Comparison of ENCODE assay signal across 8 mouse cellular contexts in the genomic region with DNA sequence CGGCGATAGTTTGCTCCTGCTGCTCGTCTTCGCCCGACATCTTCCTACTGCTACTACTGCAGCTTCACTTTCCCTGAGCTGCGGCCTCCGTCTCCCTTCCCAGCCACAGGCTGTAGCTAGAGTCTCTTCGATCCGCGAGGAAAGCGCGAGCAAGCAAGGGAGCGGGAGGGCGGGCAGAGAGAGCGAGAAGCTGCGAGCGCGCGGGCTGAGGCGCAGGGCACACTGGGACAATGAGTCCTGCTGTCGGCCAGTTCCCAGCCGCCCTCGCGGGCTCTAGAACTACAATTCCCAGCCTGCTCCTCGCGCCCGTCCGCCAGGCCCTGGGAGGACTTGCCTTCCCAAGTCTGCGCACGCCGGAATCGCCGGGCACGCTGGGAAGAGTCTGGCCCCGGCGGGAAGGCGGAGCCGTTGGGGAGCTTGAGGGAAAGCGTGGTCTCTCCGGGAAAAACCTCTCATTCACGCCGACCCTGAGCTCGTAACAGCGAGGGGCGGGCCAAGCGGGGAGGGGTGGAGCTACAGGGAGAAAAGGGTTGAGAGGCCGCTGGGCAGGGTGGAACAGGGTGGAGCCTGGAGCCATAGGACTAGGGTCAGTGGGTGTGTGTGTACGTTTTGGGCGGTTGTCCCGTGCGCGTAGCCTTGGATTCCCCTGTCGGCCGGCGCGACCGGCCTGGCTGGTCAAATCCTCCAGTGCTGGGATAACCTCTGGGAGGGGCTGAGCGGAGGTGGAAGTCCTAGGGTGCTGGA. TPM values are rescaled to one million over a fixed set of nuclear protein-coding genes. Genes with fewer than 3 reads are reported as not detected.
A peak's percentile ranks its signal among the peaks of the same experiment; 100 is the strongest.
DNase-seq lines count a peak whose midpoint lies in the region; ATAC-seq and TF ChIP-seq lines count a peak whose summit lies in the region.

Pa2g4 (minus strand) TSS at position 200 of the 744 bp plus-strand sequence.

- no peaks in the 10 kb centered on the region for H3K27me3 ChIP-seq in embryonic facial prominence, embryonic 15.5 days
- H3K27me3 ChIP-seq in kidney, embryonic 14.5 days (ENCODE audit: control insufficient read depth, insufficient read depth, low read length), result no peaks in the 10 kb centered on the region
- no peaks in the 10 kb centered on the region for H3K27me3 ChIP-seq in limb, embryonic 15.5 days

- H3K4me3 ChIP-seq in bone marrow, adult 2 months (replicated peaks; ENCODE audit: control insufficient read depth, low read depth, low read length), result peak within 1 kb of the TSS; percentile 96
- H3K4me3 ChIP-seq in embryonic facial prominence, embryonic 15.5 days (replicated peaks), result peak within 1 kb of the TSS; percentile 77
- H3K4me3 ChIP-seq in kidney, embryonic 14.5 days (ENCODE audit: low read length), result peak within 1 kb of the TSS; percentile 74
- H3K4me3 ChIP-seq in limb, embryonic 15.5 days, result peak within 1 kb of the TSS; percentile 83

- peak; percentile 66; the same call in 1 of the 2 replicates for TF ChIP-seq POLR2A in bone marrow, adult 2 months (IDR thresholded peaks at IDR 0.05; ENCODE audit: borderline replicate concordance, control insufficient read depth, low read depth, low read length)

- H3K9ac ChIP-seq in embryonic facial prominence, embryonic 15.5 days, result peak within 1 kb of the TSS; percentile 94
- H3K9ac ChIP-seq in kidney, embryonic 14.5 days (ENCODE audit: low read depth, low read length), result peak within 1 kb of the TSS; percentile 92
- peak within 1 kb of the TSS; percentile 93 for H3K9ac ChIP-seq in limb, embryonic 15.5 days

- peak within 1 kb of the TSS; percentile 91 for H3K27ac ChIP-seq in bone marrow, adult 2 months (ENCODE audit: control insufficient read depth, insufficient read depth, low read depth, low read length, poor library complexity)
- H3K27ac ChIP-seq in embryonic facial prominence, embryonic 15.5 days (replicated peaks), result peak within 1 kb of the TSS; percentile 95
- H3K27ac ChIP-seq in kidney, embryonic 14.5 days (ENCODE audit: low read depth, low read length), result peak within 1 kb of the TSS; percentile 92
- H3K27ac ChIP-seq in limb, embryonic 15.5 days, result peak within 1 kb of the TSS; percentile 87

- peaks cover 21% of the 10 kb centered on the region for H3K36me3 ChIP-seq in embryonic facial prominence, embryonic 15.5 days
- H3K36me3 ChIP-seq in kidney, embryonic 14.5 days (ENCODE audit: control insufficient read depth, insufficient read depth, low read length), result peaks cover 27% of the 10 kb centered on the region
- peaks cover 24% of the 10 kb centered on the region for H3K36me3 ChIP-seq in limb, embryonic 15.5 days

- H3K4me2 ChIP-seq in embryonic facial prominence, embryonic 15.5 days (replicated peaks), result peak within 1 kb of the TSS; percentile 76
- peak within 1 kb of the TSS; percentile 64 for H3K4me2 ChIP-seq in kidney, embryonic 14.5 days (replicated peaks; ENCODE audit: low read depth, low read length)
- H3K4me2 ChIP-seq in limb, embryonic 15.5 days, result peak within 1 kb of the TSS; percentile 72

- no peaks in the 10 kb centered on the region; the same call in 1 of the 2 replicates for H3K4me1 ChIP-seq in bone marrow, adult 2 months (ENCODE audit: control insufficient read depth, insufficient read depth, low read length)
- H3K4me1 ChIP-seq in embryonic facial prominence, embryonic 15.5 days, result peaks cover 13% of the 10 kb centered on the region
- 0 out of 2 replicates have a peak, but pooled peaks cover 11% of the 10 kb centered on the region for H3K4me1 ChIP-seq in kidney, embryonic 14.5 days (ENCODE audit: control insufficient read depth, insufficient read depth, low read length)
- peaks cover 11% of the 10 kb centered on the region for H3K4me1 ChIP-seq in limb, embryonic 15.5 days

- peak; percentile 98 for ATAC-seq in embryonic facial prominence, embryonic 15.5 days (ENCODE audit: insufficient number of reproducible peaks, low FRiP score, low TSS enrichment, low read depth)
- ATAC-seq in kidney, embryonic 14.5 days (ENCODE audit: low FRiP score, low TSS enrichment), result peak; percentile 98
- peak; percentile 98 for ATAC-seq in limb, embryonic 15.5 days (ENCODE audit: insufficient number of reproducible peaks, low FRiP score, low TSS enrichment, low read depth)

- TF ChIP-seq CTCF in bone marrow, adult 2 months (IDR thresholded peaks at IDR 0.05; ENCODE audit: control insufficient read depth, insufficient read depth, low read length), result no peak; the same call in 1 of the 2 replicates

- under 1% methylated on average over 58 of the region's 58 CpGs for WGBS in bone marrow, adult 2 months
- WGBS in embryonic facial prominence, embryonic 15.5 days, result under 1% methylated on average over 58 of the region's 58 CpGs
- under 1% methylated on average over 58 of the region's 58 CpGs for WGBS in kidney, embryonic 14.5 days
- under 1% methylated on average over 55 of the region's 58 CpGs for WGBS in limb, embryonic 15.5 days

- H3K9me3 ChIP-seq in embryonic facial prominence, embryonic 15.5 days (replicated peaks), result no peaks in the 10 kb centered on the region
- H3K9me3 ChIP-seq in kidney, embryonic 14.5 days (ENCODE audit: control insufficient read depth, low read length), result no peaks in the 10 kb centered on the region
- H3K9me3 ChIP-seq in limb, embryonic 15.5 days, result no peaks in the 10 kb centered on the region

- DNase-seq in 416B (ENCODE audit: low read depth), result peak; percentile 100
- DNase-seq in heart, adult 8-10 months (ENCODE audit: low spot score), result peak; percentile 99
- peak; percentile 90 to 95 for DNase-seq in monocyte, adult 2 months (ENCODE audit: low read depth in 1 of 2, low spot score in 2 of 2)
- peak; percentile 95 to 97 for DNase-seq in spleen, postnatal 36 days (ENCODE audit: low spot score in 2 of 2)

RNA-seq across cellular contexts. Expression of gene Pa2g4, which starts in this region (rescaled TPM):
- polyA plus RNA-seq in bone marrow, adult 2 months (2011; ENCODE audit: insufficient read depth, insufficient read length, low replicate concordance, missing spikeins), result 80.3 and 116 TPM in 2 replicates
- polyA plus RNA-seq in embryonic facial prominence, embryonic 15.5 days (2015; fragmentation: Nextera tagmentation; extraction: Ambion mirVana), result 186 and 189 TPM in 2 replicates
- 10 to 100 TPM; 35.0 to 47.9 (median 39.4) TPM for total RNA-seq in heart, adult 8-10 months (2022)
- 237 and 254 TPM in 2 replicates for polyA plus RNA-seq in kidney, embryonic 14.5 days (2014; fragmentation: Nextera tagmentation; extraction: Ambion mirVana)
- polyA plus RNA-seq in limb, embryonic 15.5 days (2015; fragmentation: Nextera tagmentation; extraction: Ambion mirVana), result 194 and 209 TPM in 2 replicates

Comparison
In these comparisons a context has a peak if more than half of its experiments do, and no peak if none do; other contexts are left out.
1. Peak in every context shown above with its lines: DNase-seq, ATAC-seq, H3K4me3 ChIP-seq and H3K27ac ChIP-seq.